Mouse (Mus musculus): ENCODE measurements around the gene Heg1. TPM values are rescaled to one million over a fixed set of nuclear protein-coding genes. Genes with fewer than 3 reads are reported as not detected.

Gene Heg1
- polyA plus RNA-seq, 2 experiments: 3.2 to 3.5 TPM

DNA sequence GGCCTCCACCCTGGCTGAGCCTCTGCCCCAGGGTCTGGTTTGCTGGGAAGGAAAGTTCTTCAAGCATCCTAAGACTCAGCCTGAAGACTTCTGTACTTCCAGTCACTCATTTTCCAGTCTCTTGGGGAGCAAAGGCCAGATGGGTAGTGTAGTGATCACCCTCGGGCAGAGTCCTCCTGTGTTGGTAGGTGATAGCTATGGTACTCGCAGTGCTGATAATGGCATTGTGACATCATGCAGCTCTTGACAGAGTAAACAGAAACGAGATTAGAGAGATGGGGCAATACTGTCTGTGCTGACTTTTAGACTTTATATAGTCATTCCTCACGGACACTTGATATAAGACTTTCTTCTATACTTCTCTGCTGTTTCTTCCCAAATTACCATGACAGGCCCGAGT lies 88.6 kb downstream of the Heg1 start:
- TF ChIP-seq CTCF (IDR thresholded peaks at IDR 0.05; ENCODE audit: low read depth) (no peak), EP300 (IDR thresholded peaks at IDR 0.05; ENCODE audit: low read depth) (peak; percentile 40; the same call in 1 of the 2 replicates)
- WGBS (ENCODE audit: insufficient replicate concordance): 25% methylated on average over 5 of the region's 5 CpGs

DNA sequence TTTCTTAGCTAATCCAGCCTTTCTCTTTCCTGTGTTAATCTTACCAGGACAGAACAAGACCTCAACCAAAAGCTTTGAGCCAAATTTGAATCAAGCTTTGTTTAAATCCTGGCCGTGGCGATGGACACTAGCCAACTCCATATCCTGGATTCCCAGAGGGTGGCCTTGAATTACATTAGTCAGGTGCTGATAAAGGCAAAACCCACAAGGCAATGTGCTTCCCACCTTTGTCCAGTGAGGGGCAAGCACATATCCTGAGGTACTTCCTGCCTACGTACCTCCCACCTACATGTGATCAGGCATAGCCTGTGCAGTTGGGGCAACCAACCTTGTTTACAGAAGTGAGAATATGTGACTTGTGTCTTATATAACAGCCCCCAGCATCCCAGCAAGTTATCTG lies 90.8 kb downstream of the Heg1 start:
- Histone ChIP-seq H3K4me2 (ENCODE audit: low read depth) (no peak overlapping the region), H3K4me3 (ENCODE audit: insufficient read depth in 1 of 2, low read depth in 2 of 2, low read length in 2 of 2) (no peak overlapping the region), H3K36me3 (replicated peaks; ENCODE audit: control insufficient read depth, insufficient read depth, low read depth) (no peaks in the 10 kb centered on the region), H3K27me3 (ENCODE audit: control insufficient read depth, insufficient read depth, low read length) (no peaks in the 10 kb centered on the region), H3K9ac (replicated peaks) (no peak overlapping the region), H3K27ac (no peak overlapping the region), H3K9me3 (ENCODE audit: control insufficient read depth, low read length) (no peaks in the 10 kb centered on the region), H3K4me1 (replicated peaks; ENCODE audit: control insufficient read depth in 2 of 2, insufficient read depth in 2 of 2, low read length in 1 of 2) (peaks cover 0 to 30% of the 10 kb centered on the region in 2 experiments)
- 59% methylated on average over 3 of the region's 3 CpGs for WGBS (ENCODE audit: insufficient replicate concordance)
- TF ChIP-seq EP300 (IDR thresholded peaks at IDR 0.05; ENCODE audit: low read depth) (no peak), CTCF (IDR thresholded peaks at IDR 0.05; ENCODE audit: low read depth) (no peak)
- DNase-seq (ENCODE audit: low read depth in 3 of 3, low spot score in 3 of 3): no peak
- ATAC-seq (ENCODE audit: insufficient read depth): no peak

More for the DNA sequence above, 88.6 kb downstream of the Heg1 start:
- Histone ChIP-seq H3K36me3 (replicated peaks; ENCODE audit: control insufficient read depth, insufficient read depth, low read depth) (no peaks in the 10 kb centered on the region), H3K27me3 (ENCODE audit: control insufficient read depth, insufficient read depth, low read length) (no peaks in the 10 kb centered on the region), H3K9ac (replicated peaks) (no peak overlapping the region), H3K4me1 (replicated peaks; ENCODE audit: control insufficient read depth in 2 of 2, insufficient read depth in 2 of 2, low read length in 1 of 2) (peaks cover 0 to 36% of the 10 kb centered on the region in 2 experiments), H3K4me3 (ENCODE audit: insufficient read depth in 1 of 2, low read depth in 2 of 2, low read length in 2 of 2) (no peak overlapping the region), H3K4me2 (ENCODE audit: low read depth) (no peak overlapping the region), H3K9me3 (ENCODE audit: control insufficient read depth, low read length) (no peaks in the 10 kb centered on the region), H3K27ac (no peak overlapping the region)
- peak; percentile 79 for ATAC-seq (ENCODE audit: insufficient read depth)
- peak in 1 of 3 experiments; percentile 50 for DNase-seq (ENCODE audit: low read depth in 3 of 3, low spot score in 3 of 3)

DNA sequence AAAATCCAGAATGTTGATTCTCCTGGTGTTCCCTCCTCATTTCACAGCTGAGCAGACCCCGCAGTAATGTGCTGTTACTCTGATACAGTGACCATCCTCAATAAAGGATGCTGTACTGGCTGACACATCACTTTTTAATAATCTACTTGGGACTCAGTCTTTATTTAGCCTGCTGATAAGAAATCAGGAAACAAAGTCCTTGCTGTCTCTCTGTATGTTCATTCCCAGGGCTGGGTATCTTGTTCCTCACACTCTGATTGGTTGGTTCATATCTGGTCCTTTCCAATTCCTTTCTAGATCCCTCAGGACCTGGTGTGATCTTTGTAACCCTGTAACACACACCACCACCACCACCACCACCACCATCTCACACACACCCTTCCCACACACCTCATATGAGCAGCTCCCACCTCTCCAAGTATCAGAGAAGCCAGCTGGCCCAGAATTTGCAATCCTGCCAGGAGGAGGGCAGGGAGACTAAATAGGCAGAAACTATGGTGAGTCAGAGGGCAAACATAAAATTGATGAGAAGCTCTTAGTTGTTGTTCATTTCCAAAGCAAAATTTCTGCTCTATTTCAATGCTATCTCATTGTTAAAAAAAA lies 91.7 kb downstream of the Heg1 start:
- no peak for DNase-seq (ENCODE audit: low read depth in 3 of 3, low spot score in 3 of 3)

DNA sequence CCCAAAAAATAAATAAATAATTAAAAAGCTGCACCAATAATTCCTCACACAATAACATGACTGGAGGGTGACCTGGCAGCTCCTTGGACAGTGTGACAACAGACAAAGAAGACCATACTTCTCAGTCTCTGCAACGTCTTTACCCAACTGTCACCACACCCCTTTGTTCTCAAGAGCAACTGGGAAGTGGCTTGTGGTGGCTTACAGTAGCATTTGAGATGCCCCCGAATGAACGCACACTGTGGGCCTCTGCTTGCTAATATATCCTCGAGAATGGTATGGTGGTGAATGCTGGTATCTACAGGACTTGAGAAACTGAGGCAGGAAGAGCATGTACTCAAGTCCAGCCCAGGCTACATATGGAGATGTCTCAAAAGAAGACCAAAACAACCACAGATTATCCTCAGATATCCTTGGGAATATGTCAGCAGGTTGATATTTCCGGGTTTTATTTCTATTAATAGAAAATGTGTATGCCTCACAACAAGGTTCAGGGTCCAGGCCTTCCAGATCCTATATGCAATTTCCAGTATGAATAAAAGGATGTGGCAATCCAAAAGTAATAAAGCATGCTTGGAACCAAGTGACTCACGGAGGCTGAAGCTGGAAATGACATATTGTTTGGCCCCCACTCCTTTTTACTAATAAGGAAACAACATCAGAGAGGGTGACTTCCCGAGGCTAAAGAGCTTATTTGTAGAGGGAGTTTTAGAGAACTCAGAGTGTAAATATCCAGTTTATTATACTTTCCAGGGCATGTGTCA lies 92.8 kb downstream of the Heg1 start:
- Histone ChIP-seq H3K9ac (replicated peaks) (no peak overlapping the region), H3K36me3 (replicated peaks; ENCODE audit: control insufficient read depth, insufficient read depth, low read depth) (no peaks in the 10 kb centered on the region), H3K4me3 (ENCODE audit: insufficient read depth in 1 of 2, low read depth in 2 of 2, low read length in 2 of 2) (no peak overlapping the region), H3K9me3 (ENCODE audit: control insufficient read depth, low read length) (no peaks in the 10 kb centered on the region), H3K4me1 (replicated peaks; ENCODE audit: control insufficient read depth in 2 of 2, insufficient read depth in 2 of 2, low read length in 1 of 2) (peaks cover 1 to 37% of the 10 kb centered on the region in 2 experiments), H3K4me2 (ENCODE audit: low read depth) (no peak overlapping the region), H3K27ac (no peak overlapping the region), H3K27me3 (ENCODE audit: control insufficient read depth, insufficient read depth, low read length) (no peaks in the 10 kb centered on the region)
- 25% methylated on average over 7 of the region's 7 CpGs for WGBS (ENCODE audit: insufficient replicate concordance)
- ATAC-seq (ENCODE audit: insufficient read depth) (no peak), DNase-seq (ENCODE audit: low read depth in 3 of 3, low spot score in 3 of 3) (no peak)
- TF ChIP-seq EP300 (IDR thresholded peaks at IDR 0.05; ENCODE audit: low read depth) (no peak), CTCF (IDR thresholded peaks at IDR 0.05; ENCODE audit: low read depth) (no peak)

More for the DNA sequence above, 91.7 kb downstream of the Heg1 start:
- no peaks in the 10 kb centered on the region for H3K36me3 ChIP-seq (replicated peaks; ENCODE audit: control insufficient read depth, insufficient read depth, low read depth)
- no peaks in the 10 kb centered on the region for H3K9me3 ChIP-seq (ENCODE audit: control insufficient read depth, low read length)
- no peak overlapping the region for H3K4me2 ChIP-seq (ENCODE audit: low read depth)
- TF ChIP-seq EP300 (IDR thresholded peaks at IDR 0.05; ENCODE audit: low read depth) (no peak), CTCF (IDR thresholded peaks at IDR 0.05; ENCODE audit: low read depth) (no peak)
- H3K27ac ChIP-seq: no peak overlapping the region
- H3K4me3 ChIP-seq (ENCODE audit: insufficient read depth in 1 of 2, low read depth in 2 of 2, low read length in 2 of 2): no peak overlapping the region
- no peaks in the 10 kb centered on the region for H3K27me3 ChIP-seq (ENCODE audit: control insufficient read depth, insufficient read depth, low read length)
- H3K9ac ChIP-seq (replicated peaks): no peak overlapping the region
- WGBS (ENCODE audit: insufficient replicate concordance): 70% methylated on average over 1 of the region's 1 CpGs
- no peak for ATAC-seq (ENCODE audit: insufficient read depth)
- peaks cover 0 to 29% of the 10 kb centered on the region in 2 experiments for H3K4me1 ChIP-seq (replicated peaks; ENCODE audit: control insufficient read depth in 2 of 2, insufficient read depth in 2 of 2, low read length in 1 of 2)

DNA sequence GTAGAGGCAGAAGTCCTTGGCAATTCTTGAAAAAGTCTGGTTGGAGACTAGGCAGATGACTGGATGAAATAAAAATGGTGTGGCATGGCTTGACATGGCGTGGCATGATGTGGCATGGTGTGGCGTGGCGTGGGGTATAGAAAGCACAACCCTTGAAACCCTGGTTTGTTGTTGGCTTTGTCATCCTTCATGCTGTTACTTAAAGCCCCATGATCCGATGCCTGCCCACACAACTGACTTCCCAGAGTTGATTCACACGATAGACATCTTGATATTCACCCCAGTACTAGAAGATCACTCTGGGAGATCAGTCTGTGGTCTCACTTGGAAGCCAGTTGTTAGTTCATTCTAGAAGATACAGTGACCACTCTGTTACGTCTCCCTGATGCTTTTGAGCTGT lies 93.4 kb downstream of the Heg1 start:
- WGBS (ENCODE audit: insufficient replicate concordance): 62% methylated on average over 6 of the region's 6 CpGs
- Histone ChIP-seq H3K36me3 (replicated peaks; ENCODE audit: control insufficient read depth, insufficient read depth, low read depth) (no peaks in the 10 kb centered on the region), H3K9me3 (ENCODE audit: control insufficient read depth, low read length) (no peaks in the 10 kb centered on the region), H3K4me2 (ENCODE audit: low read depth) (no peak overlapping the region), H3K4me3 (ENCODE audit: insufficient read depth in 1 of 2, low read depth in 2 of 2, low read length in 2 of 2) (no peak overlapping the region), H3K27ac (no peak overlapping the region), H3K4me1 (replicated peaks; ENCODE audit: control insufficient read depth in 2 of 2, insufficient read depth in 2 of 2, low read length in 1 of 2) (peaks cover 3 to 40% of the 10 kb centered on the region in 2 experiments), H3K27me3 (ENCODE audit: control insufficient read depth, insufficient read depth, low read length) (no peaks in the 10 kb centered on the region), H3K9ac (replicated peaks) (no peak overlapping the region)
- TF ChIP-seq EP300 (IDR thresholded peaks at IDR 0.05; ENCODE audit: low read depth) (no peak), CTCF (IDR thresholded peaks at IDR 0.05; ENCODE audit: low read depth) (no peak)
- no peak for ATAC-seq (ENCODE audit: insufficient read depth)
- DNase-seq (ENCODE audit: low read depth in 3 of 3, low spot score in 3 of 3): no peak
